Mouse (Mus musculus): Measurements from ENCODE around the gene Sftpd. TPM values are rescaled to one million over a fixed set of nuclear protein-coding genes. Genes with fewer than 3 reads are reported as not detected.

The Sftpd gene
- total RNA-seq, 2 experiments from 2014 or later = not detected

Other genes starting within 250 kb of the Sftpd start
- 10 to 100 TPM; 34.5 to 35.5 TPM for gene Tspan14, start 218.3 kb downstream of the Sftpd start, total RNA-seq (2021)
- 100 to 1,000 TPM; 139 to 145 TPM for gene Fam213a, start 171.4 kb downstream of the Sftpd start, total RNA-seq (2021)
- 1 to 10 TPM in 1 of 2 experiments, under 1 TPM in 1; 0.98 to 1.3 TPM for gene Dydc2, start 115.9 kb downstream of the Sftpd start, total RNA-seq (2021)
- gene Dydc1, start 112.2 kb downstream of the Sftpd start, total RNA-seq (2021) = not detected
- gene Mat1a, start 80.1 kb downstream of the Sftpd start, total RNA-seq (2021) = not detected
- not detected for gene Sftpa1, start 53.4 kb downstream of the Sftpd start, total RNA-seq (2021)
- gene Mbl1, start 33.7 kb downstream of the Sftpd start, total RNA-seq (2021) = not detected
- not detected for gene Gm2832, start 93.7 kb upstream of the Sftpd start, total RNA-seq (2021)
- gene Gm5798, start 163.5 kb upstream of the Sftpd start, total RNA-seq (2021) = not detected
- not detected for gene Gm7945, start 201.2 kb upstream of the Sftpd start, total RNA-seq (2021)
- gene Gm6482, start 223.1 kb upstream of the Sftpd start, total RNA-seq (2021) = not detected